Mouse (Mus musculus) midbrain, embryonic 16.5 days (tissue): ENCODE results near the gene B4galnt1. TPM values are rescaled to one million over a fixed set of nuclear protein-coding genes. Genes with fewer than 3 reads are reported as not detected.
"Not testable (repeated sequence)": the region's sequence is repeated elsewhere in the genome, so short reads cannot be mapped to it uniquely, and the experiment has no call there.

Experiments
- ATAC-seq: fragments of 200-750 bp; cut with Nextera tagmentation; 2 replicates; pipeline ENCODE4 v1.8.0; 2017; ENCODE audit warnings: moderate TSS enrichment
- H3K27ac ChIP-seq: fragments of 300-500 bp; sonication (generic); 2 replicates; pipeline ENCODE4 v1.5.1; 2014; ENCODE audit warnings: mild to moderate bottlenecking, low read length, mixed read lengths
- H3K27me3 ChIP-seq: fragments of 300-500 bp; sonication (generic); 2 replicates; pipeline ENCODE4 v1.6.1; 2014; ENCODE audit warnings: low read depth, low read length, mixed read lengths; ENCODE audit not compliant: control insufficient read depth, insufficient read depth
- H3K36me3 ChIP-seq: fragments of 300-500 bp; sonication (generic); 2 replicates; pipeline ENCODE4 v1.6.1; 2014; ENCODE audit warnings: mild to moderate bottlenecking, low read length, moderate library complexity, mixed read lengths; ENCODE audit not compliant: control insufficient read depth, insufficient read depth
- H3K4me1 ChIP-seq: fragments of 300-500 bp; sonication (generic); 2 replicates; pipeline ENCODE4 v1.6.1; 2014; ENCODE audit warnings: mild to moderate bottlenecking, low read length, mixed read lengths; ENCODE audit not compliant: control insufficient read depth, insufficient read depth
- H3K4me2 ChIP-seq: fragments of 300-500 bp; sonication (generic); 2 replicates; pipeline ENCODE4 v1.6.1; 2014; ENCODE audit warnings: mild to moderate bottlenecking, low read length, mixed read lengths
- H3K4me3 ChIP-seq: fragments of 300-500 bp; sonication (generic); 2 replicates; pipeline ENCODE4 v1.5.1; 2014; ENCODE audit warnings: low read depth, mild to moderate bottlenecking, low read length, moderate library complexity, mixed read lengths
- H3K9ac ChIP-seq: fragments of 300-500 bp; sonication (generic); 2 replicates; pipeline ENCODE4 v1.6.1; 2014; ENCODE audit warnings: low read depth, low read length, mixed read lengths
- H3K9me3 ChIP-seq: fragments of 300-500 bp; sonication (generic); replicated peaks from 2 replicates; pipeline ENCODE4 v1.6.1; 2014; ENCODE audit warnings: mild to moderate bottlenecking, low read length, mixed read lengths; ENCODE audit not compliant: control insufficient read depth, poor library complexity, severe bottlenecking
- WGBS: fragments of 180-500 bp; shearing (Covaris S2); extraction: QIAGEN DNeasy Blood & Tissue Kit; methylation state at CpG from one replicate; pipeline ENCODE4 v1.1.7; 2014; 5-methylcytosine and 5-hydroxymethylcytosine counted together
- polyA plus RNA-seq: library from polyadenylated mRNA; unstranded; fragments of >200 nt; fragmentation: Nextera tagmentation; extraction: Ambion mirVana; gene quantifications from 2 replicates; pipeline ENCODE4 v1.2.1, GENCODE M21; 2015

B4galnt1 gene
- polyA plus RNA-seq, 1 experiment from 2014 or later = 71.7 TPM

- H3K27ac ChIP-seq = no peak overlapping the region
- peaks cover 10% of the 10 kb centered on the region for H3K4me1 ChIP-seq
- ATAC-seq = no peak
- no peak overlapping the region for H3K9ac ChIP-seq
- H3K27me3 ChIP-seq = no peaks in the 10 kb centered on the region
- 74% methylated on average over 9 of the region's 9 CpGs for WGBS
- no peak overlapping the region for H3K4me3 ChIP-seq
- H3K4me2 ChIP-seq = no peak overlapping the region
- no peaks in the 10 kb centered on the region for H3K9me3 ChIP-seq
- H3K36me3 ChIP-seq = no peaks in the 10 kb centered on the region
Observed at GRCm38 (mm10) chr10:127125210-127126001, 39.6 kb upstream of the B4galnt1 start.

GRCm38 (mm10) chr10:127126579-127126978 lies 38.4 kb upstream of the B4galnt1 start:
- H3K9me3 ChIP-seq = no peaks in the 10 kb centered on the region
- no peak overlapping the region for H3K27ac ChIP-seq
- H3K9ac ChIP-seq = no peak overlapping the region
- H3K4me1 ChIP-seq = peaks cover 10% of the 10 kb centered on the region
- no peak for ATAC-seq
- H3K4me3 ChIP-seq = no peak overlapping the region
- H3K27me3 ChIP-seq = no peaks in the 10 kb centered on the region
- H3K36me3 ChIP-seq = no peaks in the 10 kb centered on the region
- 84% methylated on average over 5 of the region's 5 CpGs for WGBS
- no peak overlapping the region for H3K4me2 ChIP-seq

- Histone ChIP-seq H3K36me3 (no peaks in the 10 kb centered on the region), H3K4me3 (no peak overlapping the region), H3K9me3 (no peaks in the 10 kb centered on the region), H3K4me2 (no peak overlapping the region), H3K27me3 (no peaks in the 10 kb centered on the region), H3K9ac (no peak overlapping the region), H3K4me1 (peaks cover 5% of the 10 kb centered on the region), H3K27ac (no peak overlapping the region)
- 79% methylated on average over 7 of the region's 7 CpGs for WGBS
- ATAC-seq = no peak
Observed at GRCm38 (mm10) chr10:127127711-127128279, 37.2 kb upstream of the B4galnt1 start.

GRCm38 (mm10) chr10:127129431-127129830 lies 35.6 kb upstream of the B4galnt1 start:
- Histone ChIP-seq H3K4me2 (no peak overlapping the region), H3K27ac (no peak overlapping the region), H3K36me3 (no peaks in the 10 kb centered on the region), H3K9ac (no peak overlapping the region), H3K4me3 (no peak overlapping the region), H3K9me3 (no peaks in the 10 kb centered on the region), H3K4me1 (no peaks in the 10 kb centered on the region), H3K27me3 (no peaks in the 10 kb centered on the region)
- WGBS = 79% methylated on average over 4 of the region's 4 CpGs
- ATAC-seq = no peak

GRCm38 (mm10) chr10:127132469-127132868 lies 32.6 kb upstream of the B4galnt1 start:
- Histone ChIP-seq H3K27ac (no peak overlapping the region), H3K9ac (no peak overlapping the region), H3K9me3 (no peaks in the 10 kb centered on the region), H3K4me1 (no peaks in the 10 kb centered on the region), H3K36me3 (no peaks in the 10 kb centered on the region), H3K4me2 (no peak overlapping the region), H3K27me3 (no peaks in the 10 kb centered on the region), H3K4me3 (no peak overlapping the region)
- whole genome bisulfite sequencing = 78% methylated on average over 5 of the region's 5 CpGs
- ATAC-seq = no peak

- 81% methylated on average over 3 of the region's 3 CpGs for WGBS
- not testable (repeated sequence) for H3K9me3 ChIP-seq, H3K4me2 ChIP-seq, H3K4me3 ChIP-seq, H3K36me3 ChIP-seq, ATAC-seq, H3K9ac ChIP-seq, H3K27ac ChIP-seq, H3K27me3 ChIP-seq, H3K4me1 ChIP-seq
Observed at GRCm38 (mm10) chr10:127134394-127135035, 30.5 kb upstream of the B4galnt1 start.

- Histone ChIP-seq H3K9ac (no peak overlapping the region), H3K4me1 (no peaks in the 10 kb centered on the region), H3K27ac (no peak overlapping the region), H3K36me3 (no peaks in the 10 kb centered on the region), H3K4me2 (no peak overlapping the region), H3K27me3 (no peaks in the 10 kb centered on the region), H3K9me3 (no peaks in the 10 kb centered on the region), H3K4me3 (no peak overlapping the region)
- 65% methylated on average over 7 of the region's 8 CpGs for WGBS
- no peak for ATAC-seq
Observed at GRCm38 (mm10) chr10:127135118-127135836, 29.7 kb upstream of the B4galnt1 start.

- Histone ChIP-seq H3K36me3 (no peaks in the 10 kb centered on the region), H3K27me3 (no peaks in the 10 kb centered on the region), H3K9me3 (no peaks in the 10 kb centered on the region), H3K4me3 (no peak overlapping the region), H3K27ac (no peak overlapping the region), H3K9ac (no peak overlapping the region), H3K4me1 (no peaks in the 10 kb centered on the region), H3K4me2 (no peak overlapping the region)
- no peak for ATAC-seq
- WGBS = 95% methylated on average over 4 of the region's 4 CpGs
Observed at GRCm38 (mm10) chr10:127136510-127136909, 28.5 kb upstream of the B4galnt1 start.
